Mouse (Mus musculus): ENCODE measurements around the gene Lrrc20. TPM values are rescaled to one million over a fixed set of nuclear protein-coding genes. Genes with fewer than 3 reads are reported as not detected.
A peak's percentile ranks its signal among the peaks of the same experiment; 100 is the strongest.
"Not testable (repeated sequence)": the region's sequence is repeated elsewhere in the genome, so short reads cannot be mapped to it uniquely, and the experiment has no call there.

The Lrrc20 gene
- total RNA-seq, 2 experiments from 2014 or later: 4.8 to 11.5 TPM

DNA sequence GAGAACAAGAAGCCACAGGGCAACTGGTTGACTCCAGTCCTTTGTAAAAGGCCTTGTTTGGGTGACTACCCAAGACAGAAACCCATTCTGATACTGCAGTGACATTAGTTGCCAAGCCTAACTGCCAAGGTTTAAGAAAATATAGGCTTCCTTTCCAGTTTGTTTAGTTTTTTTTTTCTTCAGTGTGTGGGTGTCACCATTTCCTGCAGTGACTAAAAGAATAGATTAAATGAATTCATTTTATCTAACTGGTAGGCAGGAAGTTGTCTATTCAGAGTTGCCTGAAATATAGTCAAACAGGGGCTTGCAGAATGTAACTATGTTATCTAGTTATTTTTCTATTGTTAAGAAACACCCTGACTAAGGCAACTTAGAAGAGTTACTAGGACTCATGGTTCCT, 83.9 kb downstream of the Lrrc20 start:
- ATAC-seq (replicated peaks; ENCODE audit: poor library complexity, severe bottlenecking): no peak

DNA sequence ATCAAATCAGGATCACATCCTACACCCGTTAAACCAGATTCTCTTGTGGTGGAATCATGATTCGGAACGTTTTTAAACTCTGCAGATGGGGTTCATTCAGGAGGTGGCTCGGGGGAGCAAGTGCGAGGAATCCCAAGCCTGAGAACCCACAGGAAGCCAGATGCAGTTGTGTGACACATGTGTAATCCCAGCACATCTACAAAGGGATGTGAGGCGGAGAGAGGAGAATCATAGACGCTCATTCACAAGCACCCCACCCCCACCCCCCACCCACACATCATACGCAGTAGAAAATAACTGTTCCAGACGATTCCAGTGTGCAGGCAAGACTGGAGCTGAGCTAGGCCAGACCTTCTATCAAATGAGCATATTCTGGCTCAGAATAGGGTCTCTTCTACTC, 87.9 kb downstream of the Lrrc20 start:
- no peak for ATAC-seq (replicated peaks; ENCODE audit: poor library complexity, severe bottlenecking)

DNA sequence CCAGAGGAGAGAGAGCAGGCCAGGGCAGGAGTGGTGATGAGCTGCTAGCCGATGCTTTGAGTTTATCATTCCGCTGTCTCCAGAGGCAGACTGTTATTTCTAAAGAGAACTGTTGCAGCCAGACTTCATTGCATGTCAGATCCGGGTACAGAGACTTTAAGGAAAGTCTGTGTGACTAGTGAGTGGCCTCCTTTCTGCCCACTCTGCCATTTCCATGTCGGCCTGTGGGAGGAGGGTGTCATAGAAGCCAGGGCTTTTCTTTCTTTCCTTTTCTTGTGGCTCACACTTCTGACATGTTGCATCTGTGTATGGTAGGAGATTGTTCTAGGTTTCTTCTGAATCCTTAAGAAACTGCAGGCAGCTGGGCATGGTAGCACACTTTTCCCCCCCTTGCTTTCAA, 88.8 kb downstream of the Lrrc20 start:
- no peak for ATAC-seq (replicated peaks; ENCODE audit: poor library complexity, severe bottlenecking)

DNA sequence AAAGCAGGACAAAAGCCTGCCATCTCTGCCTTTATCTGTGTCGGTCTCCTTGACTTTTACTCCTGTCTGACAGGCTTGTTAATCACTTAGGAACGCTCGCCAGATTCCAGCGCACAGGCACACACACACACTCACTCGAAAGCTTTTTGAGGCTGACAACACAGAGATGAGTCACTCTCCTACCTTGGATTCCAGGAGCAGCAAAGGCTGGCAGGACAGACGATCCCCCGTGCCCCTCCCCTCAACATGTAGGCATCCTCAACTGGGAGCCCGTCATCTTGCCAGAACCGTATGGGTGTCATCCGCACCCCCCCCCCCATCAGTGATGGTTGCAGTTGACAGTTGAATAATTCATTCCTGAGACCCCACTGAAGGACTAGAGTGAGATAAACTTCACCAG, 94.6 kb downstream of the Lrrc20 start:
- no peak for ATAC-seq (replicated peaks; ENCODE audit: poor library complexity, severe bottlenecking)

DNA sequence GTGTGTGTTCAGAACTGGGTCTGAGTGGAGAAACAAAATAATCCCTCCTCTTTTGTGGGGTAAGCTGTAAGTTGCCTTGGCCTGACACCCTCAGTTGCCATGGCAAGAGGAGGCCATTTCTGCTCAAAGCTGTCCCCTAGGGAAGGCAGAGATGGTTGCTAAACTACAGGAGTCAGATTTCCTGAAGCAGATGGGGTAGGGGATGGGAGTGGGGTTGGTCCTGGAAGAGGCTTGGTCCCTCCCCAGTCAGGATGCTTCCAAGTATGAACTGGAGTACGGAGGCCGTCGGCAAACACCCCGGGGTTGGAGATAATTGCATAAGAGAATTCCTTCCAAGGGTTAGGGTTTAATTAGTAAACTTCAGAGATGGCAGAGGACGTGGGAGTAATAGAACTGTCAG, 96.5 kb downstream of the Lrrc20 start:
- no peak for ATAC-seq (replicated peaks; ENCODE audit: poor library complexity, severe bottlenecking)

DNA sequence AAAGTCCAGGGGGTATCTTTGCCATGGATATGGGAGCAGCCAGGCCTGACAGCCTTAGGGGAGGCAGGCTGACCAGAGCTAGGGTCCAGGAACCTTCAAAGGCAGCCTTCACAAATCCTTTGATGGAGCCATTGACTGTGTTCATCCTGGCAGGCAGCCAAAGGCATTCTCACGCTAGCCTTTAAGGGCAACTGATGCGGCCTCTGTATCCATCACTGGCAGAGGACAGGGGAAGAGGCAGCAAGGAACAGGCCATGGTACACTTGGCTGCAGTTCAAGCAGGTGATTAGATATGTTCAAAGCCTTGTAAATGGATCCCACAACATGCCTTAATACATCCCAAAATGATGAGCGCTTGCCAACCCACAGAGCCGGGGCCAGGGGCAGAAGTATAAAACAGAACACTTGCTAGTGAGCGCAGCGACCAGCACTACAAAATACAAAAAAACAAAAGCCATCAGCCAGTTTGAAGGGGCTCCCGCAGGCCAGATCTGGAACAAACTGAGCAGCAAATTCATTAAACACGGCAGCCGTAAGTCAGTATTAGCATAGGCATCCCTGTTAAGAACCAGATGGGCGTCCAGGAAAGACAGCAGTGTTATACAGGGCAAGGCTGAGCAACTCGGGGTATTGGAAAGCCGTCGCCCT, 100.6 kb downstream of the Lrrc20 start:
- ATAC-seq (replicated peaks; ENCODE audit: poor library complexity, severe bottlenecking): no peak

DNA sequence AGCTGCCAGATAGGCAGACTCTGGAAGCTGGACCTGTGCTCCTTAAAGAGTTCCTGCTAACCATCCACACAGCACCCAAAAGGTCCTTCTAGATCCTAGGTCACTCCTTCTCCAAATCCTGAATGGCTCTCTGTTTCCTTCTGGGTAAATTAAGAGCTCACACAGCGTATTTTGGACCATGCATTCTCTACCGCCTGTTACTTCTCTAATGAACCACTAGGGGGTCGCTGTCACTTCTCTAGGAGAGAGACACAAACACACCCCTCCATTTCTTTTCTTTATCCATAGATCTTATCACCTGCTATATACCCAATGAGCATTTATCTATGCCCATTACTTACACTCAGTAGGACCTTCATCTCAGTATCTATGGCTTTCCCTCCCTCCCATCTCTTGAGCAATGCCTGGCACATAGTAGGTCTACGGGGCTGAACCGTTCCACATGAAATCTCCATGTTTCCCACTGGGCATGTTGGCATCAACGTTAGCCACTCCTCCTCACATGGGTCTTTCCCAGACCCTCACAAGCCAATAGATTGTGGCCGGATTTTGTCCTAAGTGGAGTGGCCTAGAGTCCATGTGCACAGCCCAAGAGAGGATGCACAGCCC, 111.7 kb downstream of the Lrrc20 start:
- no peak for ATAC-seq (replicated peaks; ENCODE audit: poor library complexity, severe bottlenecking)

DNA sequence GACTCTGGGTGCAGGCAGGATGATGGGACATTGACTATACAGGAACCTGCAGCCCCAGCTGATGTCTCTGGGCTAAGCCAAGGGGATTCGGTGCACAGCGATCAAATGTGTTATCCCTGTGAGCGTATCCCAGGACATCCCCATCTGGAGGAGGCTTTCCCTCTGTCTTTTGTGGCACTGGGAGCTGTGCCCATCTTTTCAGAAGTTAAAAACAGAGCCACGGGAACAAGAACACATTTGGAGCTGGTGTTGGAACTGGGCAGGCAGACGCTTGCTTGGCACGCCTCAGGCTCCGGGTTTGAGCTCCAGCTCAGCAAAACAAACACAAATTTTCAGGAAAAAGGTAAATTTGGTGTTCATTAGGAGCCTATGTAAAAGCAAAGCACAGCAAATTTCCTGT, 122.4 kb downstream of the Lrrc20 start:
- ATAC-seq (replicated peaks; ENCODE audit: poor library complexity, severe bottlenecking): no peak

DNA sequence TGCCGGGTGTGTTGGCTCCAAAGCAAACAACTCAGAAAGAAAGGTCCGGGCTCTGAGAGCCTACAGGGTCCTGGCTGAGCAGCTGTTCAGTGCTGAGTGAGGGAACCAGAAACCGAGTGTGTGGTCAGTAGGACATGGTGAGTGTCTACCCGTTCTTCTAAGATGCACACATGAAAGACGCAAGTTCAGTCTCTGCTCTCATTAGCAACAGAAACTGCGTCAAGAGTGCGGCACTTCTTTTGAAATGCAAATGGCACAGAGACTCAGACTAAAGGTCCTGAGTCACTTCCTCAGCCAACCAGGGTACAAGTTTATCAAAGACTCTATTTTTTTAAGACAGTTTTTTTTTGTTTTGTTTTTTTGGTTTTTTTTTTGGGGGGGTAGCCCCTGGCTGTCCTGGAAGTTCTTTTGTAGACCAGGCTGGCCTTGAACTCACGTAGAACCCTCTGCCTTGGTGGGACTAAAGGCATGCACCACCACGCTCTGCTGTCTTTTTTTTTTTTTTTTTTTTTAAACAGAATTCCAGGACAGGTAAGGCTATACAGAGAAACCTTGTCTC, 124.0 kb downstream of the Lrrc20 start:
- ATAC-seq (replicated peaks; ENCODE audit: poor library complexity, severe bottlenecking): no peak

DNA sequence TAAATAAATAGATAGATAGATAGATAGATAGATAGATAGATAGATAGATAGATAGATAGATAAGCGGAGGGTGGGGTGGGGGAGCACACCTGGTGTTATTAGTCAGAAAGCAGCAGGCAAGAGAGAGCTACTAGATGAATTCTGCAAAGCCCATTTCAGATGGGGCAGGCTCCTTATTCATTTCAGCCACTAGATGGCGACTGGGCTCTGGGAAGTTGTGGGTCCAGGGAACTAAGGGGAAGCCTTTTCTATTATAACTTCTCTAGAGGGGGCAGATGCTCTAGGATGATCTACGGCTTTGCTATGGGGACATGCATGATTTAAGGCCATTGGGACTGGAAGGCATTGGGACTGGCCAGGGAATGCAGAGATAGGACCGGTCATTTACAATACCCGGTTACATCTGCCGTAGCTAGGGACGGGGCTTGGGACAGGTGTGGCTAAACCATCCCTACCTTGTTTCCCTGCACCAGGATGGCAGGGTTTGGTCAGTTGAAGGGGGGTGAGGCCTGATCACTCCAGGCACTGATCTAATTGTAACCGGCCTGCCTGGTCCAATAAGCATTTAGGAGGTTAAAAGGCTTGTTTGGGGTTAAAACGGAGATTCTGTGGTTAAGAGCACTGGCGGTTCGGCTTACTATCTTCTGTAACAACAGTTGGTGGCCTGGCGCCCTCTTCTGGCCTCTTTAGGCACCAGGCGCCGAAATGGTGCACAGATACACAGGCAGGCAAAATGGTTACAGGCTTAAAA, 126.9 kb downstream of the Lrrc20 start:
- peak; percentile 82 for ATAC-seq (replicated peaks; ENCODE audit: poor library complexity, severe bottlenecking)

DNA sequence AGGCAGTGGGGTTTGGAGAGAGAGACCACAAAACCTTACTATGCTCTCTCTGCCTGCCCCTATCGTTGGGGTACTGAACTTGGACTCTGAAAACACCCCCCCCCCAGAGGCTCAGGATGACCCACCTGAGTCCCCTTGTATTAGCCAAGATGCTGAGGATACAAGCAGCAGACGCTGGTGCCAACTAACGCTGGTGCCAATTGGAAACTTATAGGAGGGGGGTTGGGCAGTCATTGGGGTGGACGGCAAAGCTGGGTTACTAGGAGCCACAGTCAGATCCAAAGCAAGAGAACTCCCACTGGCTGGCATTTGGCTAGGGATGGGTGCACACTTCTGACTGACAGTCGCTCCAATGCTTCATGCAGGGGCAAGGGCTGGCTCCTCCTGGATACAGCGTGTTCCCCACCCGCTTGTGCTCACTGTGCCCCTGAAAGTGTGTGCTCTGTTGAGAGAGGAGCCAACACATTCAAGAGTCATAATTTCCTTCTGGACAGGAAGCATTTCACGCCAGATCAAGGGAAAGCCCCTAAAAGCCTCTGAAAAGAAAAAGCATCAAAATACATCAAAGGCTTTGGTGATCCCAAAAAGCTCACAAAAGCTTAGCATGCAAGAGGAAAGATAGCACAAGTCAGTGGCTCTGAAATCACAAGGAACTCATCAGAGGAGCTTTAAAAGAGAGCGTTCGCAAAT, 128.9 kb downstream of the Lrrc20 start:
- ATAC-seq (replicated peaks; ENCODE audit: poor library complexity, severe bottlenecking): no peak

DNA sequence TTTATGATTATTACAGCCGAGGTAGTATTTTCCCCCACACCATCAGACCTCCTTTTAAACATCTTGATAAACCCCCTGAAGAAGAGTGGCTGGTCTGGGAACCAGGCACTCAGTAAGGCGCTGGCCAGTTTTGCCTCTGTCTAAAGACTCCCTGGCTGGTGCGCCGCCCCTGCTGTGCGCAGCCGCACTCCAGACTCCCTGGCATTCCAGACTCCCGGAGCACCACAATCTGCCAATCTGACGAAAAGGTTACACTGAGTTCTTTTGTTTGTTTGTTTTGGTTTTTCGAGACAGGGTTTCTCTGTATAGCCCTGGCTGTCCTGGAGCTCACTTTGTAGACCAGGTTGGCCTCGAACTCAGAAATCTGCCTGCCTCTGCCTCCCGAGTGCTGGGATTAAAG, 129.8 kb downstream of the Lrrc20 start:
- ATAC-seq (replicated peaks; ENCODE audit: poor library complexity, severe bottlenecking): not testable (repeated sequence)

DNA sequence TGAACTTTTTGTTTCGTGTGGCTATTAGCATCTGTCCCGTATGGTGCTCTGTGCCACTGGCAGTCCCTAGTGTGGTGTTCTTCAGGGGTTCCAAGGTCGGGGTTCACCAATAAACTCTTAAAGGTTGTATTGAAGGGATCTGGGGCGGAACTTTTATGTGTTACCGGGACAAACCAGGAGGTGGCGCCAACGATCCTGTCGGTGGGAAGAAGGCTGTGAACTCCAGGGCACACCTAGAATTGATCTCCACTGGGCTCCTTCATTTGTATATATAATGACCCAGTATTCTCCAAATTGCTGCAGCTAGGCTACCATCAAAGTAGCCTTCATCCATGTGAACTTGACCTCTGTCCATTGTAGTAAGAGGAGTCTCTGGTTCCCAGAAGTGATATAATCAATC, 130.2 kb downstream of the Lrrc20 start:
- peak; percentile 61; the same call in 1 of the 2 replicates for ATAC-seq (replicated peaks; ENCODE audit: poor library complexity, severe bottlenecking)

DNA sequence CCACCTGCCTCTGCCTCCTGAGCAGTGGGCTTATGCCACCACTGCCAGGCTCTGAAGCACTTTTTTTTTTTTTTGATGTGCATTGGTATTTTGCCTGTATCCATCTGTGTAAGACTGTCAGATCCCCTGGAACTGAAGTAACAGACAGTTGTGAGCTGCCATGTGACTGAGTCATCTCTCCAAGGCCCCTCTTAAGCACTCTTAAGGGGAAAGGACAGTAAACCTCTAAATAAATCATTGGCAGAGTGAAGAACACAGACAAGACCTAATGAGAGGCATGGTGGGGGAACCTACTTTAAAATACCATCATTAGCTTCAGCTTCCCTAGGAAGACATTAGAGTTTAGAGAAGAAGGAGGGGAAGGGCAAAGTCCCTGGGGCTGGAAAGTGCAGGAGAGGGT, 132.6 kb downstream of the Lrrc20 start:
- no peak for ATAC-seq (replicated peaks; ENCODE audit: poor library complexity, severe bottlenecking)

DNA sequence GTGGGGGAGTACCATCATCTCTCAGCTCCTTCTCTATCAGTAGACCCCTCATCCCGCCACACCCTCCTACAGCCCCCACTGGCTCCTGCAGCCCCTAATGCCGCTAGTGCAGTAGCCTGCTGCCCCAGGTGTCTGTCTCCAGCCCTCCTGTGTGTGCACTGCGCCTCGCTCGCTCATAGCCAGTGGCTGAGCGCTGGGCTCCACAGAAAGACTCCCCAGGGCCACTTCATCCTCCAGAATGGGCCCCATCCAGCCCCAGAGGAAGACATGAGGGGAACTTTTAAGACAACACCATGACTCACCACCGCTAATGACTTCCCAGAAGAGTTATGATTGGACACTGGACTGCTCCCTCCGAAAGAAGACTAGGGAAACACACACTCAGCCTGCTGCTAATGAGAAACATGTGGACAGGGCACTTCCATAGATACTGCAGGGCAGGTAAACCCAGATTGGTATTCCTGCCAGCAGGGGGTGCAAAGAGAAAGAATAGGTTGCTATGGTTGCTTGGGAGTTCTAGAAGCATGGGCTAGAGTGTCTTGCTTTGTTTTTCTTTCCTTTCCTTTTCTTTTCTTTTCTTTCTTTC, 135.1 kb downstream of the Lrrc20 start:
- ATAC-seq (replicated peaks; ENCODE audit: poor library complexity, severe bottlenecking): no peak

DNA sequence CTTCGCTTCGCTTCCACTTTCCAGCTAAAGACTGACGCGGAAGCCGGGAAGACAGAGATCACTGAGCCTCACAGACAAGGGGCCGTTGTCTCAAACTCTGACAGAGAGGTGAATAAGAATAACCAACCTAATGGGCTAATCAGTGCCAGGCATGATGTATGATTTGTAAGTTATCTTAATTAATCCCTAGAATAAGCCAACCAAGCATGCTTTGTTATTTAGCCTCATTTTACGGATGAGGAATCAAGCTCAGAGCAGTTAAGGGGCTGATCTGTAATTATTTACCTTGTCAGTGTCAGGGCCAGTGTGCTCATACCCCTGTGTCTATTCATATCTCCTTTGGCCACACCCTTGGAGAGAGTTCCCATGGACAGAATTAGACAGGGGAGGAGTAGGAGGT, 138.7 kb downstream of the Lrrc20 start:
- no peak for ATAC-seq (replicated peaks; ENCODE audit: poor library complexity, severe bottlenecking)

DNA sequence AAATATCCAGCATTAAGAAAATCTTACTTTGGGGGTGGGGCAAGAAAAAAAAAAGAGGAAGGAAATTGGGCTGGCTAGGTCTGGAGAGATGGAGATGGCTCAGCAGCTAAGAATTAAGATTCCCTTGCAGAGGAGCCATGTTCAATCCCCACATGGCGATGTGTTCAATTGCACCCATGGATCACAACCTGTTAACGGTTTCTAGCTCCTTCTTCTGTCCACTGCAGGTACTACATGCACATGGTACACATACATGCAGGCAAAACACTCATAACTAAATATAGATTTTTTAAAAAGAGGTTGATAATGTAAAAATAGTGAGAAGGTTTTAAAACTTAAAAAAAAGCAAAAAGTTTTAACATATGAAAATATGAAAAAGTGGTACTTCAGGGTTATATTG, 142.9 kb downstream of the Lrrc20 start:
- ATAC-seq (replicated peaks; ENCODE audit: poor library complexity, severe bottlenecking): no peak

DNA sequence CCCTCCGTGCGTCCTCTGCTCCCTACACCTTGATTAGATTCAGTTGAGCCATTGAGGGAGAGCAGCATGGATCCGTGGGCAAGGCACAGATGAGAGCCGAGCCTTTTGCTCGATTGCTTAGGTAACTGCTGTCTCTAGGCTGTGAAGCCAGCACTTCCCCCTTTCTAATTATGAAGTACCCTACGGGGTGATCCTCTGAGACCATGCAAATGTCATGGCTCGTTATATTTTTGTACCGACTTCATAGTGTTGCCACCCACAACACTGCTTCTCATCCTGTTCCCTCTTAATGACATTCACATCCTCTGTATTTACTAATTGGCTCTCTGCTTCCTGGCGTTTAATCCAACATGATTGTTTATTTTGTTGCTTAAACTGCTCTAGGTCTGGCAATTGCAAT, 146.1 kb downstream of the Lrrc20 start:
- no peak for ATAC-seq (replicated peaks; ENCODE audit: poor library complexity, severe bottlenecking)

DNA sequence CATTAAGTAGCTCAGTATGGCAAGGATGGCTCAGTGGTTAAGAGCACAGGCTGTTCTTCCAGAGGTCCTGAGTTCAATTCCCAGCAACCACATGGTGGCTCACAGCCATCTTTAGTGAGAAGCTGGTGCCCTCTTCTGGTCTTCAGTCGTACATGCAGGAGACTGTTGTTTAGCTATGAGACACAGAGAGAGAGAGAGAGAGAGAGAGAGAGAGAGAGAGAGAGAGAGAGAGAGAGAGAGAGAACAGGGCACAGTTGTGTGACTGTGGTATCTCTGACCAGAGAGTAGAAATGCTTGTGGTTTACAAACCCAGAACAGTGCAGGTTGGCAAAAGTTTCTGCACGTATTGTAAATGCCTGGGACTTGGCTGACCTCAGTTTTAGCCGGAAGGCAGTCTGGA, 148.3 kb downstream of the Lrrc20 start:
- peak; percentile 41 for ATAC-seq (replicated peaks; ENCODE audit: poor library complexity, severe bottlenecking)

DNA sequence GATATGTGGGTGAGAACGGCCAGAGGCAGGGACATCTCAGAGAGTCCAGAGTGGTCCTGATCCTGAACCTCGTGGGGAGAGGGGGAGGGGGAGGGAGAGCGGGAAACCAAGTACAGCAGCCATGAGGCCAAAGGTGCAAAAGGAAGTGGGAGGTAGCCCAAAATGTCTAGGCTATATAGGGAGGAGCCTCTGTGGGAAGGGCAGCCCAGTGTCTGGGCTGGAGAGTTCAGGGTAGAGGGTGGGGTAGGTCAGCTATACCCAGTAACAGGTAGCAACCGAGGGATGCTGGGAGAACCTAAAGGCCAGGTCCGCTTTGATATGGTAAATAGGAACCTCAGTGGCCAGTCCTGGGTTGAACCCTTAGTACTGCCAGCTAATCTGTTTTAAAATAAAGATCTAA, 149.2 kb downstream of the Lrrc20 start:
- no peak for ATAC-seq (replicated peaks; ENCODE audit: poor library complexity, severe bottlenecking)

Data from granulocyte monocyte progenitor cell, adult 5-6 weeks (primary cell).